Mouse (Mus musculus): ENCODE results near the gene Tbc1d30.
"Not testable (repeated sequence)": the region's sequence is repeated elsewhere in the genome, so short reads cannot be mapped to it uniquely, and the experiment has no call there.

The Tbc1d30 gene

DNA sequence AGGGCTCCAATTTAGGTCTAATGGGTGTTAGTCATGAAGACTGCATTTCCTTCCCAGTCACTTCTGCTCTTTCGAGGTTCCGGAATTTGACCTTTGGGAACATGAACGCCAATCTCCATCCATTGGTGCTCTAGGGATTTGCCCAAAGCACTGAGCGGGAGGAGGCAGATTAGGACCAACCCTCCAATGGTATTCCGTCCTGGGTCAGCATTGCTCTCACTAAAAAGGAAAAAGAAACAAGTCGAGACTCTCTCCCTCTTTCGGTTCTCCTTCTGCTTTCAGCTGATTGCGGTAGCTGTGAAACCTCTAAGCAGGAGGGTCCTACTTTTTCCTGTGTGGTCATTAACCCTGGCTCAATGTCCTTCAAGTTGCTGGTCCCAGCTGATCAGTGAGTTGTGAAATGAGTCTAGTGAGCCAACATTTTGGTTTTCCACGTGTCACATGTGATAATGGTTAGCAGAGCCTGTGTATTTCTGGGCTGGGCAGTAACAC, 14.7 kb upstream of the Tbc1d30 start:
- DNase-seq (ENCODE audit: low spot score in 2 of 2): no peak

DNA sequence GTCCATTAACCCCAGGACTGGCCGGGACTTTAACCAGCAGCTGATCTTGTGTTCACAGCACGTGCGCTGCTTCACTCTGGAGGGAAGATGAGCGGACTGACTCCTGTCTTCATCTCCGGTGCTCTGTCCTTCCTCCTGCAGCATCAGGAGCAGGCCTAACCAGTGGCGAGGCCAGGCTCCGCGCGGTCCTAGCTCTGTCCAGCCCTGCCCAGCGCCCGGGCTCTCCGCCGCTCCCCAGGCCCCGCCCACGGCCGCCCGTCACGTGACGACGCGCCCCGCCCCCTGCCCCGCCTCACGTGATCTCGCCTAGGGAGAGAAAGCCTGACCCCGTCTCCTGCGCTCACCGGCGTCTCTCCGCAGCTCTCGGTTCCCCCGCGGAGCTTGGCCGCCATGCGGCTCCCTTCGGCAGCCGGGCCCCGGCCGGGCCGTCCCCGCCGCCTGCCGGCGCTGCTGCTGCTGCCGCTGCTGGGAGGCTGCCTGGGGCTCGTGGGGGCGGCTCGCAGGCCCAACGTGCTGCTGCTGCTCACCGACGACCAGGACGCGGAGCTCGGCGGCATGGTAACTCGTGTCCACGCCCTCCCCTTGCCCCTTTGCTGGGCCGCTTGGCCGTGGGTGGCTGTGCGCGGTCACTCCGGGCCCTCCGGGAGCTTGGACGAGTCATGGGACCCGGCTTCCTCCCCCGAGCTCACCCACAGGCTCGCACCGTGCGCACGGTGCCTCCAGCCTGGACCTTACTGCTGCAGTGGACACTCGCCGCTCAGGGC, 13.9 kb upstream of the Tbc1d30 start, which contains the start of gene Gns:
Gene Gns, plus strand, starts transcription at position 290 of the 764 bp plus-strand sequence.
- peak; percentile 46 to 67 for DNase-seq (ENCODE audit: low spot score in 2 of 2)

DNA sequence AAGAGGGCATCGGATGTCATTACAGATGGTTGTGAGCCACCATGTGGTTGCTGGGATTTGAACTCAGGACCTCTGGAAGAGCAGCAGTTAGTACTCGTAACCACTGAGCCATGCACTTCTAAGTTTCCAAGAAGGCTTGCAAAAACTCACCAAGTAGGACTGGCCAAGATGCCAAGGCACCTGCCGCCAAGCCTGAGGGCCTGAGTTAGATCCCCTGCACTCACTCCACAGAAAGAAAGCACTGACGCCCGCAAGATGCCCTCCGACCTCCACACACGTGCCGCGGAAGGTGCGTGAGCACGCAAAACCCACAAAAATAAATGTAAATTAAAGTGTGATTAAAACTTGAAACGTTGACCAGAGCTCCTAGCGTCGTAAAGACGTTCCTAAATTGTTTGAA, 13.2 kb upstream of the Tbc1d30 start:
- DNase-seq (ENCODE audit: low spot score in 2 of 2): no peak

- DNase-seq (ENCODE audit: low spot score in 2 of 2): no peak
Observed at GRCm38 (mm10) chr10:121363201-121363600, 12.1 kb upstream of the Tbc1d30 start.

DNA sequence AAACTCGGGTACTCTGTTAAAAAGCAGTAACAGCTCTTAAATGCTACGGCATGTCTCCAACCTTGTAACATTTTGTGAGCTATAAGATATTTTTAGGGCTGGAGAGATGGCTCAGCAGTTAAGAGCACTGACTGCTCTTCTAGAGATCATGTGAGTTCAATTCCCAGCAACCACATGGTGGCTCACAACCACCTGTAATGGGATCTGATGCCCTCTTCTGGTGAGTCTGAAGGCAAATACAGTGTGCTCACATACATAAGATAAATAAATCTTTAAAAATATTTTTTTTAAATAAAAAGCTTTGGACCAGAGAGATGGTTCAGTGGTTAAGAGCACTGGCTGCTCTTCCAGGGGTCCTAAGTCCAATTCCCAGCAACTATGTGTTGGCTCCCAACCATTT, 9.3 kb upstream of the Tbc1d30 start:
- DNase-seq (ENCODE audit: low spot score in 2 of 2): no peak

DNA sequence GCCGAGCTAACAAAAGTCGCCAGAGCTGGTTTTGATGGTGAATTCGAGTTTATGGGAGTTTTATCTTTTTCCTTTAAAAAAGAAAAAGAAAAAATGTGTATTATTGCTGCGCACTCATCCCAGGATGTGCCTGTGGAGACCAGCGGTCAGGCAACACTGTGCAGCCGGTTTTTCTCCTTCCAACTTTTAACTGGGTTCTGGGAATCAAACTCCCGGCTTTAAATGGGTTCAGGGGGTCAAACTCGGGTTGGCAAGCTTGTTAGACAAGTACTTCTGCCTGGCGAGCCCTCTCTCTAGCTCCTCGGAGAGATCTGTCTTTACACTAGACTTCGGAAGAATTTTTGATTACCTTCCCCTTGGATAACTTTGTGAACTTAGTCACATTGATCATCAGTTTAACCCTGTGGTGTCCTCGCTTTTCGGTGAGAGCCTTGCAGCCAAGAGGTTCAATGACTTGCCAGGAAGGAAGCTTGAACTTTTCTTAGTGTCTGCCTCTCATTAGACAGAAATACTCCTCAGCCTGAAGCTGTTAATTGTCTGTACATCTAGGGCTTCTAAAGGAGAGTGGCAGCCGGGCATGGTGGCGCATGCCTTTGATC, 713 bp upstream of the Tbc1d30 start:
- no peak for DNase-seq (ENCODE audit: low spot score in 2 of 2)

GRCm38 (mm10) chr10:121350357-121351065, 567 bp downstream of the Tbc1d30 start:
- no peak for DNase-seq (ENCODE audit: low spot score in 2 of 2)

DNA sequence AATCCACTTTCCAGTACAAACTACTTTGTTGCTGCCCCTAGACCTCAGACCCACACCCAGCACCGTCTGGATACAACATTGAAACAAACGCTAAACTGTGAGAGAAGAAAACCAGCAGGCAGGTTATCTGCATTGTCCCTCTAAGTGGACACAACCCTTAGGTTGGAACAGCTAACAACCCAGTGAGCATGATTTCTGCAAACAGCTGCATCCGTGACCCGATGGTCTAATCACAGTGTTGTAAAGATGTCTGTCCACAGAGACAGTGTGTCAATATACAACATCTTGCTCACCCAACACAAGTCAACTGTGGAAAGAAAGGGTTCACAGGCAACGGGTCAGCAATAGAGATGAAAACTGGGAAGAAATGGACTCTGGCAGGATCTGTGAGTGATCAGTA, 1.8 kb downstream of the Tbc1d30 start:
- no peak for DNase-seq (ENCODE audit: low spot score in 2 of 2)

DNA sequence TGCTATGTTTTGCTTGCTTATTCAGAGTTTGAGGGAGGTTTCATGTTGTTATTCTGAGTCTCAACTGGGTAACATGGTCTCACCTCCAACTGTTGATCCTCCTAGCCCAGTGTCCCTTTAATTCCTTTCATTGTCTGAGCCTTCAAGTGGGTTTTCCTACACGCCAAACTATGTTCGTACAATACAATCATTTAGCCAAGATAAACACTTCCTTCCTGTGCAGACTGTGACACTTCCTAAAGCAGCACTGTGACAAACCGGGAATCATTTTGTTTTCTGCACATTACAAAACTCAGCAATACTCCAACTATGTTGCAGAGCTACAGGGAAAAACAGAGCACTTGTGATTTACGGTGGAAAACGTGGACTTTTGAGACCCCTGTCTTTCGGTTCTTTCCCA, 7.2 kb downstream of the Tbc1d30 start:
- DNase-seq (ENCODE audit: low spot score in 2 of 2): no peak

- no peak for DNase-seq (ENCODE audit: low spot score in 2 of 2)
Observed at GRCm38 (mm10) chr10:121342260-121342659, 8.8 kb downstream of the Tbc1d30 start.

GRCm38 (mm10) chr10:121340754-121341593, 10.1 kb downstream of the Tbc1d30 start:
- DNase-seq (ENCODE audit: low spot score in 2 of 2): no peak

DNA sequence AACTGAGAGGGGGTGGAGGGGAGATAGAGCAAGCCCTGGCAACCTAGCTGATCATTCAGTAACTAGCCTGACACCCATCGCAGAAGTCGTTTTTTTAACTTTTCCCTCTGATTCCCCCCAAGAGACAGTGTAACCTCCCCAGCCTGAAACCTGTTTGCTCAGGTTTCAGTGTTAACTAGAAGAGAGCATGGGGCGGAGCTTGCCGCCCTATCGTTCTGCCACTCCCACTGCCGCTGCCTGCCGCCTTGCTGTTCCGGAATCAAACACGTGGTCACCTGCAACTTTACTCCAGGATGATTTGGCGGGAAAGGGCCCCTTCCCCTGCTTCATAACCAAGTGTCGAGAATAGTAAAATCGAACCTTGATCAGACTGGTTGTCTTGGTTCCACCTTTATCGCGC, 14.5 kb downstream of the Tbc1d30 start:
- not testable (repeated sequence) for DNase-seq (ENCODE audit: low spot score in 2 of 2)

- DNase-seq (ENCODE audit: low spot score in 2 of 2): peak in 1 of 2 experiments; percentile 43
Observed at GRCm38 (mm10) chr10:121334576-121334975, 16.5 kb downstream of the Tbc1d30 start.

DNA sequence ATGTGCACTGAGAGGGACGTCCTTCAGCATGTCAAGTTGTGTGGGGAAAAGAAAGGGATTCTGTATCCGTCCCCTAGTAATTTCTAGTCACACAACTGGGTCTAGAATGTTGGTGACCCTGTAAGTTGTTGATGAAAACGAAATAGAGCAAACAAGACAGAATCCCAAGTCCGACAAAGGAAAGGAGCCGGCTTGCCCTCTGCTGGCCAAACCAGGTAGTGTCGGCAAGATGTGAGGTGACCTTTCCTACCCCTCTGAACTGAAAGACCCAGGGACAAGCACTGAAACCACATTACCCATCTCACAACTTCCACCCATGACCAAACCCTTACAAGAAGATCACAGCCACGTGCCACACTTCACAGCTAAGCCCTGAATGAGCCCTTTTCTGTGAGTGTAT, 20.1 kb downstream of the Tbc1d30 start:
- DNase-seq (ENCODE audit: low spot score in 2 of 2): peak in 1 of 2 experiments; percentile 56

GRCm38 (mm10) chr10:121329586-121329985, 21.5 kb downstream of the Tbc1d30 start:
- no peak for DNase-seq (ENCODE audit: low spot score in 2 of 2)

- no peak for DNase-seq (ENCODE audit: low spot score in 2 of 2)
Observed at GRCm38 (mm10) chr10:121326167-121326566, 24.9 kb downstream of the Tbc1d30 start.

- DNase-seq (ENCODE audit: low spot score in 2 of 2): no peak
Observed at GRCm38 (mm10) chr10:121323493-121323892, 27.6 kb downstream of the Tbc1d30 start.

DNA sequence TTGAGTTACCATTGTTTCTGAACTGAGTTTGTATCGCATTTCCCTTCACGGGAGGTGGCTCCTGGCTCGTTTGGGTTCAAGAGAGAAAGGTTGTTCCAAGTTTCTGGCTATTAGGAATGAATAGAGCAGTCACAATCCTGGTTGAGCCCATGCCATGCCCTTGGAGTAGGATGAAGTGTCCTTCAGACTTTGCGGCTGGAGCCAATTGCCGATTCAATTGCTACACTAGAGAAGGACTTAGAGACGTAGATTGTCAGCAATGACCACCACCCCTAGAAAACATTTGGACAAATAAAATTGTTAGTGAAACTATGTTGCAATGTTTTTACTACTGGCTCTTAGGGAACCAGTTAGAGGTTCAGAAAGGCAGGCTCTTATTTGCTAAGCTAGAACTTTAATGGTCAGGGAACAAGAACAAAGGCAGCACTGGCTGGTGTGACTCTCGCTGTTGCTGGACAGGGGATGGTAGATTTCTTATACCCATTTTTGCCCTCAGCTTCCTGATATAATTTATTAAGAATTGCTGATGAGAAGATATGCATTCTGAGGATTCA, 32.6 kb downstream of the Tbc1d30 start:
- no peak for DNase-seq (ENCODE audit: low spot score in 2 of 2)

DNA sequence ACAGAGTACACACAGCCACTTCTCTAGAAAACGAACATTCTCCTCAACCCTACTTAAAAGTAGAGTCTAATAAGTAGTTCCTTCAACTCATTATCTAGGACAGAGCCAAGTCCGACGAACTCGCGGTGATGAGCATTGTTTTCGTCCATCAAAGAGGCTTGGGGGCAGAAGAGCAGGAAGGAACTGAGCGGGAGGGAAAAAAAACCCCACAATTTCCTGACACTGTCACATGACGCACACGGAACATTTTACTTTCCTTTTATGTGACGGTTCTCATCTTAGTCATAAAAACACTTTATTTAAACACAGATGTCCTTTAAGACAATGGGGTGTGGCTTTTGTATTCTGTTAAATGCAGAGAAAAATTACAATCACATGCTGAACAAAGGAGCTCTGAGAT, 34.7 kb downstream of the Tbc1d30 start:
- DNase-seq (ENCODE audit: low spot score in 2 of 2): no peak

DNA sequence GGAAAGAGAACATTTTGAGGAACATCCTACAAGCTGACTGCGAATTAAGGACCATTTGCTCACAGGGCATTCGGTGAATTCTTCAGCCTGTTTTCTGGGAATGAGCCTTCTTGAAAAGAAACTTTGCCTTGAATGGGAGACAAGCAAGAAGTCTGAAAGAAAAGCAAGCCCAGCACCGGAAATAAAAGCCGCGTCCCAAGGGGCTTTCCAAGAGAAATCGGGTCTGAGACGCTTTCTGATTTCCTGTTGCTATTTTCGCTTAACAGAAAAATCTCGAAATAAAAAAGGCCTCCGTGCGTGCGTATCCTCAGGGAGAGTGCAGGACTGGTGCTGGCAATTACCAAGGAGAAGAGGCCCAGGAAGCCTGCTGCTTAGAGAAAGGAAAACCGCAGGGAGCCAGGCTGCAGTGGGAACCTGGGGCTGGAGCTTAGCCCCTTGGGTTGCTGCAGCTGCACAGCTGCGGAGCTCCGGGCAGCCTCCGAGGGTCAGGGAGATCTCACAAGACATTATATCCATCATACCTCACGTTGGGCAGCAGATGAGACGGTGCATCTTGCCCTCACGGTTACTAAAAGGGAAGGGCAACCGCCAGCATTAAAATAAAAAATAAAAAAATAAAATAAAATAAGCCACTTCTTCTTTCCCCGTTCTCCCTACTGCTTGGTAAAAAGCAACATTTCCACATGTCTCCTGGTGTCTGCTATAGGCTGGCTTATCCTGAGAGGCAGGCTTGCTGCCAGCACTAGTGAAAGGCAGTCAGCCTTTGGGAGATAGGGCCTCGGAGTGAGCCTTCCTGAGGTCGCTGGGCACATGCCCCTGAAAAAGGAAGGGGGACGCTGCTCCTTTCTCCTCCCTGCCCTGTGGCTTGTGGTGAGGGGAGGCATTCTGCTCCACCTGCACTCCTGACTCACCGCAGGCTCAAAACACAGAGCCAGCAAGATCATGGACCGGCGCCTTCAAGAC, 35.5 kb downstream of the Tbc1d30 start:
- DNase-seq (ENCODE audit: low spot score in 2 of 2): no peak
